Mouse (Mus musculus): Measurements from ENCODE around the gene Tmem161b. TPM values are rescaled to one million over a fixed set of nuclear protein-coding genes. Genes with fewer than 3 reads are reported as not detected.

Tmem161b gene
- polyA plus RNA-seq, 1 experiment from 2014 or later = 12.4 TPM

Small RNA genes lying within 50 kb of the gene (microRNA-seq; reads per million reads assigned to microRNA genes)
- not detected for gene Gm24331
